Mouse (Mus musculus) megakaryocyte, adult 5-6 weeks (primary cell): ENCODE results near the gene Ifitm2. TPM values are rescaled to one million over a fixed set of nuclear protein-coding genes. Genes with fewer than 3 reads are reported as not detected.
A peak's percentile ranks its signal among the peaks of the same experiment; 100 is the strongest.

Experiments used
- ATAC-seq: 2 replicates; pipeline ENCODE4 v1.8.0; 2016; ENCODE audit warnings: mild to moderate bottlenecking, inconsistent platforms; ENCODE audit not compliant: poor library complexity, severe bottlenecking
- total RNA-seq, 2 experiments: library from RNA; stranded (forward) in 1 of 2; stranded (reverse) in 1 of 2; fragments of 153-499, 151-499 nt in 1 of 2; fragments of 221-1000, 200-1000 nt in 1 of 2; gene quantifications; 2 replicates each; pipeline versions ENCODE4 v1.2.3 to v1.2.4; 2015 to 2017

Gene Ifitm2
- total RNA-seq, 2 experiments from 2014 or later: 447 to 773 TPM

DNA sequence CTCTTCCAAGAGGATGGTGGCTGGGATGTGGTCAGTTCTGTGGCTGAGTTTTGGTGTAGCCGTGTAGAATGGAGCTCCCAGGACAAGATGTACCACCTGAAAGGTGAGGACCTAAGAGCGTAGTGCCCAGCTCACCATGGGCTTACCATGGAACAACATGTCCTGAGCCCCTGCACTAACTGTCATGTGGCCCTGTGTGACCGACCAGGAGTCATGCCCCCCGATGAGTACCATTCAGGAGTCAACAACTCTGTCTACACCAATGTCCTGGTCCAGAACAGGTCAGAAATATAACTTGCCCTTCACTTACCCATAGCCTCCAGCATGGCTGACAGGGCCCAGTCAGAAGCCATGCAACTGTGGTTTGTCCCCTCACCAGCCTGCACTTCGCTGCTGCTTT lies 10.5 kb downstream of the Ifitm2 start:
- no peak for ATAC-seq

DNA sequence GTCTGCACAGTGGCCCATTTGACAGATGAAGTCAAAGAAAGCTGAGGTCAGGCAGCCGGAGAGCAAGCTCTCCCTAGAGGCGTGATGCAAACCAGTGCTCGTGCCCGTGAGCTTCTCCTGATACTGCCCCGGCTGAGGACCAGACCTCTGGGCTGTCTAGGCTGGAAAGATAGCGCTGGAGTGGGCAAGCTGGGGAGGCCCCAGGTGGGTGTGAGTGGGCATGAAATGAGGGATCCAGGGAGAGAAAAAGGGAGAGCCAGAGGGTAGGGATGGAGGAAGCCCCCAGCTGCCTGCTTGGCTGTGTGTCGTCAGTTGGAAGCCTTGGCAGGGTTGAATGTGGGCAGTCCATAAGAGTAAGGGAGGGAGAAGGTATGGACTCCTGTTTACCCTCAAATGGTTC lies 11.6 kb downstream of the Ifitm2 start:
- ATAC-seq: no peak

DNA sequence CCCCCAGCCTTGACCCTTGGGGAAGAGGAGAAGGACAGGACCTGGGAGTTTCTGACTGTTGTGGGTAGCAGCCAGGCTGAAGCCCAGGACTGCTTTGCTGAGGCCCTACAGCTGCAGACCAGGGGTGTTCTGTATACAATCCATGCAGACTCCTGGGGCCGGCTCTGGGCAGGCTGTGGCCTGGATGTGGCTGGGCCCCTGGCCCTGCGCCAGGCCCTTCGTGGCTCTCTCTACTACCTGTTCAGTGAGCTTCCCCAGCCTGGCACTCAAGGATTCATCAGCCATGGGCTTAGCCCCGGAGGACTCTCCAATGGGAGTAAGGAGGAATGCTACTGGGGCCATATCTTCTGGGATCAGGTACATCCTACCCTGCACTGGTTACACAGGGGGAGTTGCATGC lies 12.4 kb downstream of the Ifitm2 start:
- ATAC-seq: no peak

DNA sequence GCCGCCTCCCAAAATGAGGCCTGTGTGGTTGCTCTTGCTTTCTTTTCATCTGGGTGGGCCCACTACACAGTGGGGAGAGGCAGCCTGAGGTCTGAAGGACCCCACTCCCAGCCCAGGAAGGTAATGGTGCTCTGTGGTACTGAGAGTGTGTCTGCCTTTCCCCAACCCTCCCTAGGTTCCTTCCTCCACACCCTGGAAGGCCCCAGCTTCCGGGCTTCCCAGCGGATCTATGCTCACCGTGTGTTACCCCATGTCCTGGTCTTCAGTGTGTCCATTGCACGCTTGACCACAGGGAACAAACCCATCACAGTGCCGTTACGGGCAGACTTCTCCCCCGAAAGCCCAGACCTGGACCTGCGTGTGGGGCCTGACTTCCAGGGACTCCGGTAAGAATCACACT lies 13.0 kb downstream of the Ifitm2 start:
- ATAC-seq: no peak

DNA sequence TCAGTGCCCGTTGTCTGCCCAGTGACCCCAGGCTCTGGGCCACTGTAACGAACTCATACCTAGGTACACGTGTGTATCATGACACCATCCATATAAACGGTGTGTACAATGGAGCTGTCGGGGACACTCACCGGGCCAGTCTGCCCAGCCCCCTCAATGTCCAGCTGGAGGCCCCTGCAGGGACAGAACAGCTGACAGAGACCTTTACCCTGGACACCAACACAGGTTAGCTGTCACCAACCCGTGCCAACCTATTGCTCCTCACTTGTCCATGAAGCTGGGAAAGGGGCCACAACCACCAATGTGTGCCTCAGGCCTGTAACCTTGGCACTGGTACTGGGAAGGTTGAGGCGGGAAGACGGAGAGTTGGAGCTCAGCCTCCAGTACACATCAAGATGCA lies 13.4 kb downstream of the Ifitm2 start:
- no peak for ATAC-seq

DNA sequence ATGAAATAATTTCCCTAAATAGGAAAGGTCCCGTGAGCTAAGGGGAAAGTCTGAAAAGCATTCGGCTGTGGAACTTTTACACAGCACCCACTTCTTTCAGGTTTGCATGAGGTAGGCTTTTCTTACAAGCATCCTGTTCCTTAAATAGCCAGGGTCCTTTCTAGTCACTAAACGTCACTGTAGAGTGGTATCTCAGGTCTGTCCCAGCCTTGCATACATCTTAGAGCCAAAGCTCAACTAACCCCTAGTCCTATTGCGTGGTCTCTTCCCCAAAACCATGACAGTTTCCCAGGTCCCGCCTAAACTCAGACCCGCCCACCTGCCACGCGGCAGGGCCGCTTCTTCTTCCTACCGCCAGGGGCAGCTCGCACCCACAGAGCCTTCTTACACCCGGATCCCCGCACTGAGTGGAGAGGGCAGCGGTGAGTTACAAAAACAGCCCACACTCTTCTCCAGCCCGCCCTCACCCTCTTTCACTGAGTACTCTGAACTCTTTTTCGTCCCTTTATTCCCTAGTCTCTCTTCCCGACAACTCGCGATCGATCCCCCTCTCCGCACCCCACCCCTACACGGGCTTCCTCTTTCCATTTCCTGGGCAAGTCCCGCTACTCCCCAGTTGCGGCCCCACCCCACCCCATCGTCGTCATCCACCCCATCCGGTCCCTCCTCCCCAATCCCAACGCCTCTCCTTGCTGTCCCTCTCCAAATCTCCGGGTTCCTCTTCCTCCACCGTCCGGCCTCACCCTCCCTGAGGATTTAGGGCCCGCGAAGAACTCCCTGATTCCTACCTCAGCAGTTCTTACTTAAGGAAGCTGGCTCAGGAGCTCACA lies 14.3 kb downstream of the Ifitm2 start, which contains the start of gene Pgghg:
Gene Pgghg (plus strand): TSS at position 170 of the 830 bp plus-strand sequence.
- ATAC-seq: peak; percentile 88

DNA sequence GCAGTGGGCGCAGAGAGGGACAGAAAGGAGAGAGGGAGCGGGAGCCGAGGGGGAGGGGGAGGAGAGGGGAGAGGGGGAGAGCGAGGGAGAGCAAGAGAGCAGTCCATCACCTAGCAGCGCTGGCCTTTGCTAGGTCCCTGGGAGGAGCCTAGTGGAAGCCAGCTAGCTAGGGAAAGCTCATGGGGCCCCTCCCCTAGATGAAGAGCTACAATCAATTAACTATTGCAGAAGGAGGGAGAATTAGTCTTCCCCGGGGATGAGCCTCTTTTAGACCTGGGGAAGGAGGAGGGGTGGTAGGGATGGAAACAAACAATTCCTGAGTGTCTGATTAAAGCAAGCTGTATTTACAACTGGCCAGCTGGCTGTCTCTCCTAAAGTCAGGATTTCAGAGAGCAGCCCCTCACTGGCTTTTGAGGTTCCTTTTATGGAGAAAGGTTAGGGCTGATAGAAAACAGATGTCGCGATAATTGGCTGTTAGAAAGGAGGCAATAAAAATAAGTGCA lies 16.1 kb downstream of the Ifitm2 start:
- ATAC-seq: no peak

DNA sequence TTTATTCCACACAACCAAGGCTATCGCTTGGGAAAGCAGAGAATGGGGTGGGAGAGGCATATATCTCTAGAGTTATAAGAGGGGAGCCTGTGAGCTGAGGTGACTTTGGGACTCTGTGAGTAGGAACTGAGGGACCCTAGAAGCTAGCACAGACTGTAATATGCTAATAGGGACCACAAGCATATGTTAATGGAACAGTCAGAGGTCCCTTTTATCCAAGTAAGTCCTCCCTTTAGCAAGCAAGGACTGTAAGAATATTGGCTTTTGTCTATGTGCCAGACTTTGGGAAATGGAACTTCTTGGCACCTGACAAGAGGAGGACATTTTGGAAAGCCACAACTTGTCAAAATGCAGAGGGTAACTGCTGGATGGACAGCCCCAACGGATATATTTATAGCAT lies 16.9 kb downstream of the Ifitm2 start:
- no peak for ATAC-seq

DNA sequence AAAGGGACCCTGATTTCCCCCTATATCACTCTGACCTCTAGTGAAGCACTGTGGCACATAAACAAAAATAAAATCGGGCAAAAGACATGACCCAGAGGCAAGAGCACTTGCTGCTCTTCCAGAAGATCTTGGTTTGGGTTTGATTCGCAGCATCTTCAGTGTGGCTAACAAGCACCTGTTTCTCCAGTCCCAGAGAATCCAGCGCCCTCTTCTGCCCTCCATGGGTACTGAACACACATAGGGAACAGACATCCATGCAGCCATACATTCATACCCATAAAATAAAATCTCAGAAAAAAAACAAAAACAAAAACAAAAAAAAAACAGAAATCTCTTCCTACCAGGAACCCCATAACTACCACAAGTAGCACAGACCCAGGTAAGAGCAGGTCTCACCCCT lies 17.4 kb downstream of the Ifitm2 start:
- ATAC-seq: no peak

DNA sequence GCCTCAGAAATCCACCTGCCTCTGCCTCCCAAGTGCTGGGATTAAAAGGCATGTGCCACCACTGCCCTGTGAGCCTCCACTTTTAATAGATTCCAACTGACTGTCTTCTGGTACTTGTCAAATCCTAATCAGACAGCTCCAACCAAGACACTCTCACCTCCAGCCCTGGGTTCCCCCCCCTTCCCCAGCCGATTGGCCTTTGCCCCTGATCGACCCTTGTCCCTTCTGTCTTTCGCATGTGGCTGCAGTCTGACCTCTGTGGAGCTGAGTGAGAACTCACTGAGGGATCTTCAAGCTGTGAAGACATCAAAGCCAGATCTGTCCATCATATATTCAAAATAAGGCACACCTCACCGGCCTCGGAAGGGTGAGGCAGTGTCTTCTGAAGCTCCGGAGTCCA lies 28.6 kb downstream of the Ifitm2 start:
- no peak for ATAC-seq

DNA sequence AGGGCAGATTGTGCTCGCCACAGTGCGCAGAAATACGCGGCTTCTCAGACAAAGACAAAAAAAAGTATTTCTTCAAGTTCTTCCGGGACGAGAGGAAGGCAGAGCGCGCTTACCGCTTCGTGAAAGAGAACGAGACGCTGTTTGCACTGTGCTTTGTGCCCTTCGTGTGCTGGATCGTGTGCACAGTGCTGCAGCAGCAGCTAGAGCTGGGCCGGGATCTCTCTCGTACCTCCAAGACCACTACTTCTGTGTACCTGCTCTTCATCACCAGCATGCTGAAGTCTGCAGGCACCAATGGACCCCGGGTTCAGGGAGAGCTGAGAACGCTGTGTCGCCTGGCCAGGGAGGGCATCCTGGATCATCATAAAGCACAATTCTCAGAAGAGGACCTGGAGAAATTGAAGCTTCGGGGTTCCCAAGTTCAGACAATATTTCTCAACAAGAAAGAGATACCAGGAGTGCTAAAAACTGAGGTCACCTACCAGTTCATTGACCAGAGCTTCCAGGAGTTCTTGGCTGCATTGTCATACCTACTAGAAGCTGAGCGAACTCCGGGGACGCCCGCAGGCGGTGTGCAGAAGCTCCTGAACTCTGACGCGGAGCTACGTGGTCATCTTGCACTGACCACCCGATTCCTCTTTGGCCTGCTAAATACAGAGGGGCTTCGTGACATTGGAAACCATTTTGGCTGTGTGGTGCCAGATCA lies 32.6 kb downstream of the Ifitm2 start:
- no peak for ATAC-seq

DNA sequence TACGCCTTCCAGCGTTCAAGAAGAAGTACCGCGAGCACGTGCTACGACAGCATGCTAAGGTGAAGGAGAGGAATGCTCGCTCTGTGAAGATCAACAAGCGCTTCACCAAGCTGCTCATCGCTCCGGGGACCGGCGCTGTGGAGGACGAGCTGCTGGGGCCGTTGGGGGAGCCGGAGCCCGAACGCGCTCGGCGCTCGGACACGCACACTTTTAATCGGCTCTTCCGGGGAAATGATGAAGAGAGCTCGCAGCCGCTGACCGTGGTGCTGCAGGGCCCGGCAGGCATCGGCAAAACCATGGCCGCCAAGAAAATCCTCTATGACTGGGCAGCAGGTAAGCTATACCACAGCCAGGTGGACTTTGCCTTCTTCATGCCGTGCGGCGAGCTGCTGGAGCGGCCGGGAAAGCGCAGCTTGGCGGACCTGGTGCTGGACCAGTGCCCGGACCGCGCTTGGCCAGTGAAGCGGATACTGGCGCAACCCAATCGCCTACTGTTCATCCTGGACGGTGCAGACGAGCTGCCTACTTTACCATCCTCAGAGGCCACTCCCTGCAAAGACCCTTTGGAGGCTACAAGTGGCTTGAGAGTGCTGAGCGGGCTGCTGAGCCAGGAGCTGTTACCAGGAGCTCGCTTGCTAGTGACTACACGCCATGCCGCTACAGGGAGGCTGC lies 33.3 kb downstream of the Ifitm2 start:
- peak; percentile 58 for ATAC-seq

DNA sequence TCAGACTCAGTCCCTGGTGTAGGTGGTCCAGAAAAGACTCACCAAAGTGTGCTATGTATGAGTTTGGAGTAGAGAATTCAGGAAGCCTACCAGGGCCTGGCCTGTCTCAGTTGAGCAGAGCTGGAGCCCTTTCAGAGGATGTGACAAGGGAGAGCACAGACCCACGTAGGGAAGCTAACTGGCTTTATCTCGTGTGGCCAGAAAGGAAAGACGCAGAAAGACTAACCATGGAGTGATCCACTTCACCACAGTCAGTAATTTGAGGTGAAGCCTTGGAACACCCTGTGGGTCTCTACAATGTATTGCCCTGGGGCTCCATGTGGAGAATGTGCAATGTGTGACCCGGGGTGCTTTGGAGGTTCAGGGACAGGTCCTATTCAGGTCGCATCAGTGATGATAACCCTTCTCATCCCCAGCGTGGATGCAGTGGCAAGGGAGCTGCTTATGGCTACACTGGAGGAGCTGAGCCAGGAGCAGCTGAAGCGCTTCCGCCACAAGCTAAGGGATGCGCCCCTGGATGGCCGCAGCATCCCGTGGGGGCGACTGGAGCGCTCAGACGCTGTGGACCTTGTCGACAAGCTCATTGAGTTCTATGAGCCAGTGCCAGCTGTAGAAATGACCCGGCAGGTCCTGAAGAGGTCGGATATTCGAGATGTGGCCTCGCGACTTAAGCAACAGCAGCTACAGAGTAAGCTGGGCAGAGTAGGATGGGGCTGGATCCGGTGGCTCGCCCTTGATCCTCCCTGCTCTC lies 34.4 kb downstream of the Ifitm2 start:
- no peak for ATAC-seq

DNA sequence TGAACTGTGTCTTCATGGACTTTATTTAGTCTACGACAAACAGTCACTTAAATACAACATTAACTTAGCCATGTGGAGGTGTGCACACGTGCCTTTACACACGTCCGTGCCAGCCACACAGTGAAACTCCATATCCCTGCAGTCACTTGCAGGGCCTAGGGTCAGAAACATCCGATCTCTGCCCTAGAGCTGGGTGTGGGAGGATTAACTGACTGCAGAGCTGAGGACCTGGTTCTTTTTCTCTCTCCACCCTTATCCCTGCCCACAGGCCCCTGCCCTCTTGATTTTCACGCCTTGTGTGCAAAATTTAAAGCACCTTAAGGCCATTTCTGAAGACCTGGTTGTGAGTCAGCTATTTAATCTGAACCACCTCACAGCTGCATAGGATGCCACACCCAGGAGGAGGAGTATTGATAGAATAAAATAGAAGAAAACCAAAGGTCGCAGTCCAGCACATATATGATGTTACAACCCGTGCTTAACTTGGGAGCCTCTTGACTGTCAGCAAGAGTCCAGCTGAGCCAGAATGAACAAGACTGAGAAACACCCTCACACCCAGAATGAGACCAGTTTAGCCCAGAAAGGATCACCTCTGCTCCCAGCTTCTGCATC lies 35.3 kb downstream of the Ifitm2 start, which contains the start of gene Nlrp6:
Gene Nlrp6 (plus strand): TSS at position 485 of the 612 bp plus-strand sequence.
- ATAC-seq: no peak

DNA sequence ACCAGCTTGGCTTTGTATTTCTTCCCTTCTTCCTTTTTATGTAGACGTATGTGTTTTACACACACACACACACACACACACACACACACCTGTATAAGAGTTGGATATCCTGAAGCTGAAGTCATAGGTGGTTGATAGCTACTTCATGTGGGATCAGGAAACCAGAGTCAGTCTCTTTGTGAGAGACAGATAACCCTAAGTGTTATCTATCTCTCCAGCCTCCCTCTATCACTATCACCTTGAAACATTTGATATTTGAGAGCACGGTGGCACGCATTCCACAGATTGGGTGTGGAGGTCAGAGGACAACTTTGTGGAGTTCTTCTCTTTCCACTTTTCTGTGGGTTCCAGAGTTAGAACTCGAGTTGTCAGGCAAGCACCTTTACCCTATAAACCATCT lies 35.9 kb downstream of the Ifitm2 start:
- no peak for ATAC-seq

DNA sequence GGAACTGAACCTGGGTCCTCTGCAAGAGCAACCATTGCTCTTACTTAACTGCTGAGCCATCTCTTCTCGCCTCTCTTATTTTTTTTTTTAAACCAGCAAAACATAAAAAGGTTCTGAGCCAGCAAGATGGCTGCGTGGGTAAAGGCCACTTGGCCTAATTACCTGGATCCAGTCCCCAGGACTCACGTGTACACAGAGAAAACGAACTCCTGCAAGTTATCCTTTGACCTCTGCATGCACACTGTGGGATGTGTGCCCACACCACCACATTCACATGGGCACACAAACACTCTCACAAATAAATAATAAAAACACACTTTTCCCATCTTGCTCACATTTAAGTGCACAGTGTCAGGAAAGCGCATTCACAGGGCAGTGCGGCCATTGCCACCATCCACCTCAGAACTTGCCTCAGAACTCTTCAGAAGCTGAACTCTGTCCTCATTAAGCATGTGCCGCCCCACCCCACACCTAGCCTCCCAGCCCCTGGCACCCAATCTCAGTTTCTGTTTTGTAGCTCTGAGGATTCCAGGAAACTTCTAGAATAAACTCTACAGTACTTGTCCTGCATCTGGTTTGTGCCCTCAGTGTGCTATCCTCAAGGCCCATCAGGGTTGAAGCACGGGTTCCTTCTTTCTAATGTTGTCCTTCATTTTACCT lies 41.6 kb downstream of the Ifitm2 start:
- ATAC-seq: no peak

DNA sequence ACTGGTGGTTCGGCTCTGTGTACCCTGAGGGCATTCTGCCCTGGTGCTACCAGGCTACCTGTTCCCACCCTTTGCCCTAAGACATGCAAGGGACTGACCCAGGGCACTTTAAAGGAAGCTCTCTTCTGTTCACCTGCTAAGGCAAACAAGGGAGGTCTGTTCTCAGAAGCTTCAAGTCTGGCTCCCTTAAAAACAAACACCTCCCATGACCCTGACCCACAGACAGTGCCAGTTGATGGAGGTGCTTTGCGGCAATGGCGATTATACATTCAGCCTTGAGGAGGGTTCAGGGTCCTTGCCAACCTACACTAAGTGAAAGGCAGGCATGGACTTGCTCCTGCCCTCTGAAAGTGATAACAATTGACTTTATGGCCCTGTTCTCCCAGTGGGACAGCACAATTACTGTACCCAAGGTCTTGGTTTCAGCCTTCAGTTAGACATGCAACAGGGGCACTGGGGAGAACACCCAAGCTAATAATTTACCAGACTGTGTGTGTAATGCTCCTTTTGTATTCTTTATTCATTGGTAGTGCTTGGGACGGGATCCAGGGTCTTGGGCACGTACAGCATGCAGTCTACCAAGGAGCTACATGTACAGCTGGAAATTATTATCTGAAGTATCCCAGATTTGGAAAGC lies 42.8 kb downstream of the Ifitm2 start:
- ATAC-seq: no peak

DNA sequence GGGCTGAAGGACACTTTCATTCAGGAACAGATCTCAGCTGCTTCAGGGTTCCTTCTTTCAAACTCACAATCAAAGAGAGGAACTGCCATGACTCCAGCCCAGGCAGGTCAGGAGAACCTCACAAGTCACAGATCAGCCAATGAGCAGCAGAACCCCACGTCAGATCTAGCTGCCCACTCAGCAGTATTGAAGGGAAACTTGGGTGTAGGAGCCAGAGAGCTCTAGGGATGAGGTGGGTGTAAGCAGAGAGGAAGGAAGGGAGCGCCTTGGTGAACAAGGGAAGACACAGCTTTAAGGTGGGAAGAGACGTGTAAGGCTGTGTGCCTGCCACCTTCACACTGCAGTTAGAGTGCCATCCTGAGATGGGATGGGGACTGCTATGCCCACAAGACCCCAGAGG lies 43.5 kb downstream of the Ifitm2 start:
- no peak for ATAC-seq

DNA sequence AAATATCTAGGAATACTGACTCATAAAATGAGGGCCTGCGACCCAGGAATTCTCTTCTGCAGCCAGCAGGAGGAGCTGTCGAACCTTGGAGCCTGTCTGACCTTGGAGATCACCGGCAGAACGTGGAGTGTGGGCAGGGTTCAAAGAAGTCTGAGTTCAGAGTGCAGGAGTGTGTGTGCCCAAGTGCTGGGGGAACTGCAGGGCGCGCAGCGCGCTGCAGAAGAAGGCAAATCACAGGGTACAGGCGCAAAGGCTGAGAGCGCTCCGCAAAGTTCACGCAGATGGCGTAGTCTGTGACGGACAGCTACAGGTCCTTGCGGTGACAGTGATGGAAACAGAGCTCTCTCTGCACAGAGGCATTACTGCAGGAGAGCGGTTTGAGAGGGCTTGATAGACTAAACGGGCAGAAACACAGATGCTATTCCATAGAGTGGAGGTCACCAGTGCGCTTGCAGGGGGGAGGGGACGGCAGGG lies 47.1 kb downstream of the Ifitm2 start:
- ATAC-seq: peak; percentile 95
